Mouse (Mus musculus) cerebellum, adult (tissue): ENCODE measurements around the gene Nabp1.
A peak's percentile ranks its signal among the peaks of the same experiment; 100 is the strongest.

ENCODE experiments used
- ATAC-seq: cut with Nextera tagmentation; 2 replicates; pipeline ENCODE4 v1.9.2; 2017; ENCODE audit warnings: mild to moderate bottlenecking, moderate library complexity, mixed read lengths; ENCODE audit not compliant: insufficient number of reproducible peaks, low FRiP score, low TSS enrichment

The Nabp1 gene

DNA sequence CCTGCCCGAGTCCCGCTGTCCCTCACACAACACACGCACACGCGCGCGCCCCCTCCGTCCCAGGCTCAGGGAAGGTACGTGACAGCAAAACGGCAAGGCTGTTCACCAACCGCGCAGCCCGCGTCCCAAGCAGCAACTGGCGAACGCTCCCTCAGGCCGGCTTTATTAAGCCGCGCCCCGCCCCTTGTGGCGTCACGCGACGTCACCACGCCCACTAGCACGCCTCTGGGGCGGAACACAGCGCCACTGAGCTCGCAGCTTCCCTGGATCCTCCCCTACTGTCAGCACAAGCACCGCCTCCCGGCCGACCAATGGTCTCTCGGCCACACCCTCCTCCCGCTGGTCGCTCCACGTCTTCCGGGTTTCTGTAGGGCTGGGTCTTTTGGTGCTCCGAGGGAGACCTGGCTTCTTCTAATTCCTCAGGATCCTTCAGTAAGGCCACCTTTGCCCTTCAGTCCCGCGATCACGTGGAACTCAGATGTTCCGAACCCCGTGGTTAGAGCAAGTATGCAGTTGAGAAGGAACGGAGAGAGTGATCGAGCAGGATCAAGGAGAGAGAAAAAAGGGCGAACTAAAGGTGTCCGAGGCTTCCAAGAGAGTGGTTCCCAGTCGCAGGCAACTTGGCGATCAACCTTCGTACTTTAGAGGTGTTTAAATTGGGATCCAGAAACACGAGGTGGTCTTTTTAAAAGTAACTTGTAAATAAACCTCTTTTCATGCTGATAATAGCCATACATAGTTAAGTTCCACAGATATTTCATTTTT is at the start of gene Nabp1:
Gene Nabp1, minus strand, starts transcription at position 164 of the 765 bp plus-strand sequence.
- ATAC-seq, result peak; percentile 99

DNA sequence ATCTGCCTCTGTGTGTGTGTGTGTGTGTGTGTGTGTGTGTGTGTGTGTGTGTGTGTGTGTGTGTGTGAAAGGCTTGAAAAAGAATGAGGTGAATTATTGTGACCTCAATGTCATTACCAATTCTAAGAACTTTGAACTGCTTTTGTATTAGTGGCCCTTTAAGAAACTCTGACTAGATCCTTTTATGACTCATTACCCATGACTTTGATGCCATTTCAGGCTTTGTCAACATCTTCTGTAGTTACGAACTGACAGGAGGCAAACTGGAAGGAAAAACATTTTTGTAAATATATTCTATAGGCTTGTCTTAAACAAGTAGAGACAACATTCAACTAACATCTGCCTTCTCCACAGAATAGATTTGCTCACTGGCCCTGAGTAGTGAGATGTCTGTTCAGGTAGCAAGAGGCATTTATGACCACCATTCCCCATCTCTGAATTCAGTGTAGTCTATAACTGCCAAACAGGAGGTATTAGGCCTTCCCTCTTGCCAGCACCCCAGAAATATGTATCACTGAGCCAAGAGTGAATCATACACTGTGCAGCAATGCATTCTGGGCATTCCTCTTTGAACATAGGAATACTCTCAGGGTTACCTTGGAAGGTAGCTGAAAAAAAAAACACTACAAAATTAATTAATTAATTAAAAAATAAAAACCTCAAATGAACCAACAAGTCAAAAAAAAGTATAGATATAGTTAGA is 47.5 kb upstream of the Nabp1 start:
- ATAC-seq, result no peak

DNA sequence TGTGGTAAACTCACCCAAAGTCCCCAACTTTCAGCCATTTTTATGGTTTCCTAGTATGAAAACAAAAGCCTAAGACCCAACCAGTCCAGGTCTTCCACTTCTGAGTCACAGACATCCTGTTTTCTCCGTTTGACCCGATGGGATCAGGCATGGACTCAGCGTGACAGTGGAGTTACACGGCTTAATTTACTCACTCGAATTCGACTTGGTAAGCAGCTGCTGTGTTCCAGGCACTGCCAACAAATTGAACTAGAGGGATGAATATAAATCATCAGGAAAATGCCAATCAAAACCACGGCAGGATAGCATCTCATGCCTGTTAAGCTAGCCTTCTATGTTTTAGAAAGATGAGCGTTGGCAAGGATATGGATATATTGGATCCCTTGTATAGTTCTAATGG is 43.4 kb upstream of the Nabp1 start:
- no peak for ATAC-seq

DNA sequence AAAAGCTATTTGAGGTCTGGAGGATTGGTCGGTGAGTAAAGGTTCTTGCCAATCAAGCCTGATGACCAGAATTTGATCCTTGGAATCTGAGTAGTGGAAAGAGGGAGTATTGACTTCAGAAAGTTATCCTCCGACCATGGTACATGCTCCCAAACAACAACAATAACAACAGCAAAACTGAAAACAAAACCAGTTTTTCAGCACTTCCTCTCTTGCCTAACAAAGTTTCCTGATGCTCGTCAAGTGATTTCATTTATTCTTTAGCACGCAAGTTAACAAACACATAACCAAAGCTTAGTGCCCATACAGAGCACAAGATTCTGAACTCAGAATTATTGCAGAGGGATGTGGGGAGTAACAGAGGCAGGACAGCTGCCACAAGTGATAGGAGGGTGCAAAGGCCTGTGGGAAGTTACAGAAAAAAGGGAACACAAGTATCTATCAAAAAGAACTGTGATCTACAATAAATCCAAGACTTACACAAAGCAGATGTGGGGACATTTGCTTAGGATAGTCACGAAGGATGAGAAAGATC is 42.1 kb upstream of the Nabp1 start:
- ATAC-seq, result no peak

DNA sequence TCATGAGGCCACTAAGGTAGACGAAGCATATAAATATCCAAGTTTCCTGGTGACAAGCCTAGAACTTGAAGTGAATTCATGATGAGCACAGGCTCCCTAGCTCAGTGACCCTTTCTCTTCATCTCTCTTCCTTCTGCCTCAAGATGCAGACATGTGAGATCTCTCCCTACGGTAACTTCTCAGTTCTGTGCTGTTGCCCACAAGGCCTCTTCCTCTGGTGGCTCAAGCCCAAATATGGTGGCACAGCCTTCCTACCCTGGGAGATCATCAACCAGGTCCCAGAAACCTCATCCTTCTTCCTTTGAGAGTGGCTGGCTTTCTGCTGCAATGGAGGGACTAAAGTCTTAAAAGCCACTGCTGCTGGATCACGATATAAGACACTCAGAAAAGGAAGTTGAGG is 40.9 kb upstream of the Nabp1 start:
- no peak for ATAC-seq

DNA sequence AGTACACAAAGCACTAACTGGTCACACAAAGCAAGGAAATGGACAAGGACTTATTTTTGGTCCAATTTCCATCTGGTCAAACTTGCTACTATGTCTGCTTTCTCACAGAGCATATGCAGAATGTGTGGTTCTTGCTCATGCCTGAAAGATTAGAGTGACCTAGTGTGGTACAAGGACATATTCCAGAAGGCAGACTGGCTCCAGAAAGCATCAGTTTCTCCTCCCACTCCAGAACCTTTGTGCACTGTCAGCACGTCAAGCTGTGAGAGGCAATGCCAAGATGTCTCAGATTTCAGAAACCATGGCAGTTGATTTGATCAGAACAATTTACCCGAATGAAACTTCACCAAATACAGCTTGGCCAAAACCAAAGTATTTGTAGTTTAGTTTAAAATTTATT is 37.4 kb upstream of the Nabp1 start:
- no peak for ATAC-seq

DNA sequence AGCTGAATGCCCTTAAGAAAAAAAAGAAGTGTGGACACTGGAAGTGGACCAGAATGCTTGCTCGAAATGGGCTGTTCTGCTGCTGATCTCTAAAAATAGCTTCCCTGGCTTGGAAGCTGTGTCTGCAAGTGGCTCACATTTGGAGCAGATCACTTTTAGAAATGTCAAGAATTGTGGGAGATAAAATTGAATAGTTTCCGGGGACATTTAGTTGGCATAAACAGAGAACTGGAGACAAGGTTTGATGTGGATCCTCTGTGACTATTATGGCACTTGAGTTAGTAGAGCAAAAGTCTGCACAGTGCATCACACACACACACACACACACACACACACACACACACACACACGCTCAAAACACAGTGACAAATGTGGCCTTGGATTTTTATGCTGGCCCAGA is 36.8 kb upstream of the Nabp1 start:
- ATAC-seq, result 0 out of 2 replicates have a peak, but pooled peaks have one; percentile 16

DNA sequence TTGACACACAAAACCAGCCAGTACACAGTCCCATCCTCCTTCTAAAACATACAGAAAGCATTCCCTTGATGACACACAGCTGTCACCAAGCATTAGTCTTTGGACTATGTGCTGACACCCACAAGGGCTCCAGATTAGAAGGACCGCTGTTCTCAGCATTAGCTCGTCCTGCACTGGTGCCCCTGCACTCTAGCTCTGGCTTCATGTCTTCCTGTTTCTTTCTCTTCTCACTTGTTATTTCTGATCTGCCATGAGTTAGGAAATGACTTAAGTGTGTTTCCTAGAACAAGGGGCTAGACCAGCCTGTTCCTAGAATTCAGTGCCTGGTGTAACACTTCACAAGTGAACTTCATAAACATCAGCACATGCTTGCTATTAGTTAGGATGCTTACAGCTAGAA is 36.2 kb upstream of the Nabp1 start:
- ATAC-seq, result no peak

DNA sequence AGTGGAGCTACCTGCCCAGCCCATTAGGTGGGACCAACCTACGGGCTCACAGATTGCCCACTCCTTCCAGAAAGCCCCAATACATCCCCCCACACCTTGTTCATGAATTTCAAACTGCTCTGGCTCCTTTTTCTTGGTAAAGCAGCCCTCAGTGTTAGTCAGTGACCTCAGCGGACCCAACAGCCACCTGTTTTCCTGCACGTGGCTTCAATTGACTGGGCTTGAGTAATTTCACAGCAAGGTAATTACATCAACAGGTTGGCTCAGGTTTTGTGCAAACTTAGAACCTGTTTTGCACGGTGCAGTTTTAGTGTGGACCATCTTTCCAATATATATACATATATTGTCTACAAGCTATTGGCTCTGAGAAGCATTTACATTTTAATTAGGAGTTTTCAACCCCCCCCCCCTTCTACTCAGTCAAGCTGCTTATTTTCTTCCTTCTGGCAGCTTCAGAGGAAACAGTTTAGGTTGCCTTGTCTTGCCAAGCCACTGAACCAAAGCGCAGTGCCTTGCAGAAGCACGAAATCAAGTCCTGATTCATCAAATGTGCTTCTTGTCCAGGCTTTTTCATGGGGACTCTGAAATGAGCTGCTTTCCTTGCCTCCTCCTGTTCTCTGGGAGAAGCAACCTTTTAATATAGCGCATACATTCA is 35.0 kb upstream of the Nabp1 start:
- no peak for ATAC-seq

DNA sequence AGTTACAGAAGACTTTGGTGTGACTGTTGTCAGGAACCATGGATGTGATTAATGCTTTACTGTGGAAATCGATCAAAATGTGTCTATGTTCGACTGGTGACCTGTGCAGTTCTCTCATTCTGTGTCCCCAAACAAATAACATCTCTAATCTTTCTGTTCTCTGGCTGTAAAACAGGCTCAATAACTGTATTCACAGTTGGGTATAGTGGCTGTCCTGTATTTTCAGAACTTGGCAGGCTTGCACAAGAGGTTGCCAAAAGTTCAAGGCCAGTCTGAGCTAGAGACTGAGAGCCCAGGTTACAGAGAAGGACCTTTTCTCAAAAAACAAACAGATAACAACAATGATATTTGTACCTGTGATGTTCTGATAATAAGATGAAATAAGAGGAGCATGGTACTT is 34.1 kb upstream of the Nabp1 start:
- ATAC-seq, result no peak

DNA sequence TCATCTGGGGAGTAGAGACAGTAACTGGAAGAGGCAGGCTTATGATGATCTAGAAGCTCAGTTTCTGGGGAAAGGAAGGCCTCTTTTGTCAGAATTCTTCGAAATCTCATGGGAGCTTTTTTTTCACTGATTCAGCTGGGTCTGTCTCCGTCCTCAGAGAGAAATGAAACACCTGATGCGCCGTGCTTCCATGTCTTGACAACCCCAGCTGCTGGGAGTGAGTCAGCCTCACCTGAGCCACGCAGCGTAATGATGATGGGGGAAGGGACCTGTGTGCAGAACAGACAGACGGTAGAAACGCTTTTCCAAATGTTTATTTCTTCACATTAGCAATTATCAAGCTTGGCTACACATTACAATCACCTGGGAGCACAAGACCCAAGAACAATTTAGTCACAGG is 31.6 kb upstream of the Nabp1 start:
- ATAC-seq, result no peak

DNA sequence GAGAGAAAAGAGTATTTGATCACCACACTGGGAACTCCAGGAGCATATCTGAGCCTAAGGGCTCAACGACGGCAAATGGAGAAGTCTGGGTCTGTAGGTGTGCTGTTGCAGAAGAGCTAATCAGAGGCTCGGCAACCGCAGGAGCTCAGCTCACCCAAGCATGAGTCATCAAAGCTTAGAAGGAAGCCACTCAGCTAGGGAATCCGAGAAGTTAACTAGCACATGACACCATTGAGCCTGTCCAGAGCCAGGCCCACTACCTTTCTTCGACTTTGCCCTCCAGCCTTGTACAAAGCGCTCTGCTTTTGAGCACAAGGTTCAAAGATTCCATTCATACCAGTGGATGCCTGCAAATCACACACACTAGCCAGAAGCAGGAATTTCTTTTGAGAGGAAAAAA is 30.9 kb upstream of the Nabp1 start:
- no peak for ATAC-seq

DNA sequence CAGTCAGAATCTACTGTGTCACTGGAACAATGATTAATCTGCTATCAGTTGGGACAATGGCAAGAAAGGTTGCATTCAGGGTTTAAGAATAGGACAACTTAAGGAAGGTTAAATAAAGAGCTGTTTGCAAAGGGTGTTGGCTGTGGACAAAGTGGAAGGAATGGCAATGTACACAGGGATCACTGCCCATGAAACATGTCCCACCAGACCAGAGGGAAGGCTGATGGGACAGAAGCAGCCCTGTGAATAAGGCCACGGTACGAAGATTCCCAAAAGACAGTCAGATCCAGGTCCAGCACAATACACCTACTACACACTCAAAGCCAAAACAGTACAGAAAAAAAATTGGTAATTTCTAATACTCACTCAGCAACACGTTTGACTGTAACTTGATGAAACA is 30.3 kb upstream of the Nabp1 start:
- ATAC-seq, result no peak

DNA sequence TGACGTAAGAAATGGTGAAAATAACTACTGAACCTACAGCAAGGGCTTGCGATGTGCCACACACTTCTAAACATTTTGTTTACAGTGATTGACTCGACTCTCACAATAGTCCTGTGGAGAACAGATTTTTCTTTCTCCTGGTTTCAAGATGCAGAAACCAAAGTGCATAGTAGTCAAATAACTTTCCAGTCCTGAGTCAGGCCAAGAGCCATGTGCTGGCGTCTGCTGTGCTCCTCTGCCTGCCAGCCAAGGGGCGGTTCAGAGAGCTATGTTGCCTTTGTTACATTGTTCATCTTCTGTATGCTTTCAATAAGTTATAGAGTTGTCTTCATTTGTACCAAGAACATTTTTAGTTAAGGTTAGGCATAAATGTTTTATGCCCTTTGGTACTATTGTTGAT is 29.2 kb upstream of the Nabp1 start:
- no peak for ATAC-seq

DNA sequence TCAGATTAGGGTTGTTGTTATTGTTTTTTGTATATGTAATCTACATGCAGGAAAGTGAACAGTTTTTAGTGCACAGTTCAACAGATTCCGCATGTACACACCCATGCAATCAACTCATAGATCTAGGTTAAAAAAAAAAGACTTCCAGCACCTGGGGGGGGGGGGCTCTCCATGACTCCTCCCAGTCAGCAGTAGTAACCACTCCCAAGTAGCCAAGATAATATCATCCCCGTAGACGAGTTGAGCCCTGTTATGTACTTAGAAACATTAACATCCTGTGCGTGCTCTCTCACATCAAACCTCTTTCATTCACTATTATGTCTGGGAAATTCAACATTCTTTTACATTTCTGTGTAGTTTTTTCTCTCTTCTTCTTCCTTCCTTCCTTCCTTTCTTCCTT is 28.0 kb upstream of the Nabp1 start:
- ATAC-seq, result no peak

DNA sequence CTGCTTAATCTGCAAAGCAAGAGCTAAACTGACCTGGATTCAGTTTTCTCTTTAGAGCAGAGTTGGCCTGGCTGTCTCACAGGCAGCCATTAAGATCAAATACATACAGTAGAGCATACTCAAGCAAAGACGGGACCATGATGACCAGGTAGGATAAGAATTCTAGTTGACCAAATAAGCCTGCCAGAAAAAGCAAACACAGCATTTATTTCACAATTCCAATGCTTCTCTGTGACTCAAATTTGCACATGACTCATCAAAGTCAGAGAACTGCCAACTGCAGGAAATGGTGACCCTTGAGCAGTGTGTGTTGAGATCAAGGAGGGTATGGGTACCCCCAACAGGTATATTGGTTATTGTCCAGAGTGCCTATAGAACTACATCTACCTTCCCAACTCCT is 27.4 kb upstream of the Nabp1 start:
- no peak for ATAC-seq

DNA sequence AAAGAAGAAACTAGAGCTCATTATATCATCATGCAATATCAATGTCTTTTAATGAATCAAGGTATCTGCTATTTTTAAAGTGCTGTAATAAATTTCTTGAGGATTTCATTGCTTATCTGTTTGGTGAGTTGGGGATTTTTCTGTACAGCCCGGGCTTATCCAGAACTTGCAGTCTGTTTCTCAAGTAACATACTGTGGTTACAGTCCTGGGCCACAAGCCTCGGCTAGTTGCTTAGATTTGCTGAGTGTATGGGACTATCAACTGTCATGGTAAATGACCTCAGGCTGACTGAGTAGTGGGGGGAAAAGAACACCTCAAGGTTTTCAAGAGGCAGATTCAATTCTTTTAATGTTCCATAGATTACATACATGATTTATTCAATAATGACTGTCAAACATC is 24.8 kb upstream of the Nabp1 start:
- ATAC-seq, result no peak

DNA sequence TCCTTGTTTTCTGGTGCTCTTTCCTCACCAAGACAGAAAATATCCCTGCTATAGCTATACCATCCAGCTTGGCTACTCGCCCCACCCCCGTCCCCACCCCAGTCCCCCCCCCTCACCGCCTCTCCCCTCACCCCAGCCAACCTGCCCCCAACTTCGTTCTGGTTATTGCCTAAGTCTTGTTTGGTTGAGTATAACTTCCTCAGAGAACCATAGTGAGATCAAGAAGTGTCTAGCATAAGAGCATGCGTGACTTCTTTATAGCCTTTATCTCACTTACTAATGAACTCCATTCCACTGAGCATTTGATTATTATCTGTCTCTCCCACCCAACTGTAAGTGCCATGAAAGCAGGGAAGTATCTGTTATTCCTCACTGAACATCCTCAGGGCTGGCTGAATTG is 24.1 kb upstream of the Nabp1 start:
- no peak for ATAC-seq

DNA sequence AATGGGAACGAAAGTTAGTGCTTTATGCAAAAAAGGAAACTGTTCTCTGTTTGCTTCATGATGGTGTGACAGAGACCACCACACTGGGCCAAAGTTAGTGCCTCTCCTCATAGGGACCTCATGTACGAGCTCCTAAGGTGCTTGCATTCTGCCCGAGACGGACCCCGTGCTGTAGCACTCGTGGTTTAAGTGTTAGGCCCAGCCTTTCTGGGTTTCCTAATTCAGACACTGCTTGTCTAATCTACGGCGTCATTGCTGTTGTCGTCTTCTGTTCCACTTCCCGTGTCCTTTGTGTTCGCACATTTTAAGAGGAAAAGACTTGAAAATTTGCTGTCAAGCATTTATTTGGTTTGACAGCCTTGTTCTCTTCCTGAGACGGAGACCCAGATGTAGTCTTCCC is 23.0 kb upstream of the Nabp1 start:
- no peak for ATAC-seq

DNA sequence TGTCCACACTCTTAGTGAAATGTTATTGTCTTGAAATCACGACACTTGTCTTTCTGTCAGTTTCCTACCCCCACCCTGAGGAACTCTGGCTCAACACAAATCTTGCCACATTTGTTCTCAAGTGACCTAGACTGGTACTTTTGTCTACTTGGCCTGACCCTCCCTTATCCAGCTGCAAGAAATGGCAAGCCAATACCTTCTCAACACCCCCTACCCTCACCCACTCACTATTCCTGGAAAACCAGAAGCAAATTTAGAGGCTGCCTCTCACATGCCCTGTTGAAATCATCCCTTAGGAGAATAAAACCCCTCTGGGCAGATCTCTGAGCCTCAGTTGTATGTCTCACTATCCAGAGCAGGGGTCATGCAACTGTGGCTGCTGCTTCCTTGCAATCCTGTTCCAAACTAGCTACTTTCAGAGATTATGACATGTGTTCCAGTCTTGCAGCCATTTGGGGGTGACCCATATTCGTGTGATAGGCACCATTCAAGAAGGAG is 20.4 kb upstream of the Nabp1 start:
- no peak for ATAC-seq

DNA sequence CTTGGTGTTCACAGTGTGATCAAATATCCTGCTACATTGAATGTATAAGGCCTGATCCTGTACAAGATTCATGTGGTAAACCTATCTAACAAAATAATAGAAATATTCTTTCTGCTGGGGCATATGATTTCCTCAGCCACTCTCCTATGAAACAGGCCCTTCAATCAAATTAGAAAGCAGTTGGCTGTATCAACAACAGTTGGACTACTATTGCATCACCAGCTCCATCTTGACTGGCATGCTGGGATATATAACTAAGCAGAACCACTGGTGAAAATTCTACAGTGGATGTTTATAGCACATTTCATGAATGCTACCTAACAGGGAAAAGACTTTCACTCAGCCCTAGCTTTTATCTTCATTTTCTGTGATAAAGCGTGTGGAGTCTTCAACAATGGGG is 17.9 kb upstream of the Nabp1 start:
- no peak for ATAC-seq
